Mouse (Mus musculus) induced T-regulatory cell, adult 2 months (primary cell): ENCODE measurements around the gene Agbl4.

Source experiments
- DNase-seq: peaks from one replicate; pipeline ENCODE4 v3.0.0-alpha.2; 2012; ENCODE audit warnings: low read depth

The Agbl4 gene

GRCm38 (mm10) chr4:111400676-111401075, 1003.2 kb downstream of the Agbl4 start:
- no peak for DNase-seq

DNA sequence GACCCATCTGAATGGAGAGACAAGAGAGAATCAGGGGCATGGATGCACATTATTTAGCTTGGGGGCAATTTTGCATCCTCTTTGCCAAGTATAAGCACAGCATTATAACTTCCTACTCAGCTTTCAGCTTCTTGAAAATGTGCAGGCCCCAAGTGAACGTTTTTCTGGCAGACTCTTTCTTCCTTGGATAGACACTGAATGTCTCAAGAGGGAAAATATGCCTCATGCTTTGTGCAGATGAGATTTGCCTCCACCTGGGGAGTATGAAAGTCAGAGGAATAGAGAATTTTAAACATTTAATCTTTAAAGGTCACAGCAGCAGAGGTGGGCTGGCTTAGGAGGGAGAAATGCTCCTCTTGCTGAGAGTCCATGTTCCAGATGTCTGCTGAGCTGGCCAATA, 1005.8 kb downstream of the Agbl4 start:
- DNase-seq = no peak

- no peak for DNase-seq
These were observed 1013.3 kb downstream of the Agbl4 start for GRCm38 (mm10) chr4:111410731-111411130.

- DNase-seq = no peak
These were observed 1016.9 kb downstream of the Agbl4 start for GRCm38 (mm10) chr4:111414399-111414798.

DNA sequence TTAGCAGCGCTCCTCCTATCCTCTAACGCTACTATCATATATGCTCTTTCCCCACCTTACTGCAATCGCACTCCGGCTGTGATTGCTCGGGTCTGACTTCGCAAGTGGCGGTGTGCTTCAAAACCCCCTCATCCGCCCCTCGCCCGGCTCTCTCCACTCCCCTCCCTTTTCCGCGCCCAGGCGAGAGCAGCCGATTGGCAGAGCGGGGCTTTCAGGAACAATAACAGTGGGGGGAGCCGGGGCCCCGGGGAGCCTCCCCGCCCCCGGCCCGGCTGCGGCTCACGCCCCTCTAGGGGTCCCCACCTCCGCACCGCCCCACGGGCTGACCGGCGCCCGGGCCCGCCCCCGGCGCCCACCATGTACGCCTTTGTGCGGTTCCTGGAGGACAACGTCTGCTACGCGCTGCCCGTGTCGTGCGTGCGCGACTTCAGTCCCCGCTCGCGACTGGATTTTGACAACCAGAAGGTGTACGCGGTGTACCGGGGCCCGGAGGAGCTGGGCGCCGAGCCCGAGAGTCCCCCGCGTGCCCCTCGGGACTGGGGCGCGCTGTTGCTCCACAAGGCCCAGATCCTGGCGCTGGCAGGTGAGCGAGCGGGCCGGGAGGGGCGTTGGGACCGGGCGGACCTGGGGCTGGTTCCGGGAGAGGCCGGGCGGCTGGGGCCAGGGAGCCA, 1017.5 kb downstream of the Agbl4 start, which contains the start of gene Bend5:
TSS of gene Bend5 (plus strand) at position 189 of the 671 bp plus-strand sequence.
- DNase-seq = peak; percentile 52

DNA sequence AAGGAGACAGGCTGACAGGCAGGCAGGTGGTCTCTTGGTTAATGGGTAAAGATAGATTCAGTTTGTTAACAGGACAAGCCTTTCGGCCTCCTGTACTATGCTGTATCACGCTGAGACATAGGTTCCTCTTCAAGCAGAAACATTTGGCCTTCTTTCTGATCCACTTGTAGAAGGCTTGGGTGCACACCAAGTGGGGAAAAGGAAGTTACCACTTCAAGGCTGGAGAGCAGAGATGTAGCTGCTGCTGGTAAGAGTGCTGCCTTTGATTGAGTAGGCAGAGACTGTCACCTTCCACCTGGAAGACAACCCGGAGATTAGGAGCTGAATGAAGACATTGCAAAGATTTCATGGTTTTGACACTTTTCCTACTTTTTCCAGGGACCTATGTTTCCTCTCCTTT, 1018.7 kb downstream of the Agbl4 start:
- no peak for DNase-seq

DNA sequence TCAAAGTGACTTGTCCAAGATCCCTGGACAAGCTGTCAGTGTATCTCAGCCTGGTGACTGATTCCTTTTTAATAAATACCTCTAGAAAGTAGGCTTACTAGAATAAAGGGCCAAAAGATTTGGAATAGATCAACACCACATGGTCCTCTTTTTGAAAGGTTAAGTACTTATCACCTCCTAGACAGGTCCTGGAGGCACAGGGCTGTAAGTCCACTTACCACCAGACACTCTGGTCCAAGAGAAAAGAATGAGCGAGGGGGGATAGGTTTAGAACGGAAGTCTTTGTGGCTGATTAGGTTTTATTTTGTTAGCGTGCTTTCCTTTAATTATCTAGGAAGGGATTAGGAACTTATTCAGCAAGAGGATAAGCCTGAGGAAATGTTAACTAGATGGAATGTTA, 1019.1 kb downstream of the Agbl4 start:
- DNase-seq = no peak

DNA sequence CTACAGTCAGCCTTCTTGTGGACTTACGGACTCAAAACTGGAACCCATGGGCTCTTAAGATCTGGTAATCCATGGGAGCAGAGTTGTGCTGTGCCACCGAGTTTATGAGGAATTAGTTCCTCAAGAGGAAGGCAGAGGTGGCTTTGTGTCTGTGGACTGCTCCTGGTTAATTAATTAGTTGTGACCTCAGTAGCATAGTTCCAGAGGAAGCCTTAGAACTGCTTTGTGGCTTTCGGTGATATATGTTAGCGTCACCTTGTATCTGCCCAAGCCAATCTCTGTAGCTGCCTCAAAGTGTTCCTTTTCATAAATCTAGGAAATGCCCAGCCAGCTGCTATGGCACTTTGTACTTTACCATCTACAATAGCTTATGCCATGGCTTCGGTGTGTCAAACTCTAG, 1020.3 kb downstream of the Agbl4 start:
- DNase-seq = no peak

DNA sequence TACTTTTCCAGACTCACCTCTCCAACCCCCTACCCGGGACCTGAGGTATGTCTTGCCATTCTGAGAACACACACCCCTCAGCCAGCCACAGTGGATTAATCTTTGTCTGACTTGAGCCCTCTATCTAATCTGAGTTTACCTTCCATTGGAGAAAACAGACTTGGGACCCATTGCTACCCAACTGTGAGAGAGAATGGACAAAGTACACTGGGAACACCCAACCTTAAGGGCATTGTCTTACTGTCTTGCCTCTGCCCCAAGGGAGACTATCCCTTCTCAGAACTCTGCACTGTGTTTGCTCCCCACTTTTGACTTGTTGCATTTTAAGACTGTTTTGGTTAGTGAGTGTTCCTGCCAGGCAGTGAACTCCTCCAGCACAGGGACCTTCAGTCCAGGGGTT, 1022.0 kb downstream of the Agbl4 start:
- no peak for DNase-seq

DNA sequence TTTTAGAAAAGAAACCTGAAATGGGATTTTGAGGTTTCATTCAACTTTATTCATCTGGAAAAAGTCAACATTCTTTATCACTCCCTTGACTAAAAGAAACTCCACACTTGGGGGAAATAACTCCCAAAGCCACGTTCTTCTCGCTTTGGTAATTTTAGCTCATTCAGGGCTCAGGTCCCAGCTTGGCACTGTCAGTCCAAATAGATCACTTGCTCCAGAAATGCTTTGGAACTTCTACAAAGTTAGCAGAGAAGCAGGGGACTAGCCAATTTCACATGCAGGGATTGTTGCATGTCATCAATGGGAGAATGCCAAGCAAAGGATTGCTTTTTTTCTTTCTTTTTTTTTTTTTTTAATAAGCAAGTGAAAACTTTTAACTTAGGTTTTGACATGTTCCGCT, 1022.6 kb downstream of the Agbl4 start:
- DNase-seq = no peak

DNA sequence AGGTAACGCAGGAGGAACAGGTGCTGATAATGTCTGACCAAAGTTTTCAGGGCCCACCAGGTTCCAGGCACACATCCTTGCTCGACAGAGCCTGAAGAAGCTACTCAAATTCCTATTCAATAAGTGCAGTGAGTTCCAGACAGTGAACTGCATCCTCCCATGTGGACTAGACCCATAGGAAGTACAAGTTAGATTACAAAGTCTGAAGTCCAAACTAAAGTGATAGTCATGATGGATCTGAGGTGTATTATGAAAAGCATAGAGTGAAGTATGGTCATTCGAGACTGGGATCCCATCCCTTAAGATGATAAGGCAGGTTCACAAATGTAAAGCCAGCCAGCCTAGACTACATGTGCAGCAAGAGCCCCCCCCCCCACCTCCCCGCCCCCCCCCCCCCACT, 1023.5 kb downstream of the Agbl4 start:
- no peak for DNase-seq

DNA sequence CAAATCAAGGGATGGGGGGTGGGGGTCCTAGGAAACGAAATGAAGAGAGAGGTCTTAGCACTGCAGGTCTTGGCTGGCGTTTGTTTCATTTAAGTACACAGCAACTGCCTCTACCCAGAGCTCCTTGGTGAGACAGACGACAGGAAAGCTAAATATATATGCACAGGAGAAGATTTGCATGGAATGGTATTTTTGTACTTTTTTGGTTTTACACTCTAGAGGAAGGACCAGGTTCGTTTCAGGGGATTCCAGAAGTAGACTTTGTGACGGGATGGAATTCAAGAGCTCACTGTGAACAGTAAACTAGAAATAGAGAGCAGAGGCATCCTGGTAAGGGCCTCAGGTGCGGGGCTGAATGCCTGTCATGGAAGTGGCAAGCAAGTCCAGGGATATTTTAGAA, 1024.3 kb downstream of the Agbl4 start:
- DNase-seq = no peak

- no peak for DNase-seq
These were observed 1027.0 kb downstream of the Agbl4 start for GRCm38 (mm10) chr4:111424371-111424950.

- no peak for DNase-seq
These were observed 1027.7 kb downstream of the Agbl4 start for GRCm38 (mm10) chr4:111425170-111425569.

- DNase-seq = no peak
These were observed 1033.7 kb downstream of the Agbl4 start for GRCm38 (mm10) chr4:111431186-111431585.

- no peak for DNase-seq
These were observed 1034.6 kb downstream of the Agbl4 start for GRCm38 (mm10) chr4:111432013-111432412.

DNA sequence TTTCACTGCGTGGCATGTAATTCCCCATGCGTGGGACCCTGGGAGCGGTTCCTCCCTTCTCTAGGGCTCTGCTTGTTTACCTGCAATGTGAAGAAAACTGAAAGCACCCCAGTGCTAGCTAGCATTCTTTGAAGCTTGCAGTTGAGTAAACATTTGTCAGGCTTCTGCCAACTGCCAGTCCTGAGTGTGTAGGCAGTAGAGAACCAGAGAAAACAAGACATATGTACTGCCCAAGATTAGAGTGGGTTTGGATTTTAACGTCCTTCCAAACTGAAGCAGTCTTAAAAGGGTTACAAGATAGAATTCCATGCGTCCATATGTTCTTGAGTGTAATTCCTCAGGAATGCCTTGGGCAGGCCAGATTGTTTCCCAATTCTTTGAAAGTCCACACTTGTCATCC, 1035.0 kb downstream of the Agbl4 start:
- DNase-seq = no peak

DNA sequence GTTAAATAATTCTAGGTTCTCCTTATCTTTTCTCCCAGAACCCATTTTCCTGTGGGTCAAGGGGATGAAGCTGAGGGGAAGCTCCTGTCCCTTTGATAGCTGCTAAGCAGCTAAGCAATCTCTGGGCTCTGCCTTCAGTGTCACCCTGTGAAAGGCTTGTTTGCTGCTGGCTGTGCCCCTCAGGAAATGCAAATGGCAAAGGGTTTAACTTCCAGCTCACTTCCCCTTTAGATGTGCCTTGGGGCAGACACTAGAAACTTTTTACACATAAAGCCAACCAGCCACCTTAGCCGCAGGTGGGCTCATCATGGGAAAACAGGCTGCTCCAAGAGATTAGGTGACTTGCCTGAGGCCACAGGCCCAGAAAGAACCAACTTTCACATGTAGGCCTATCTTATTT, 1044.2 kb downstream of the Agbl4 start:
- no peak for DNase-seq

GRCm38 (mm10) chr4:111442435-111443238, 1045.2 kb downstream of the Agbl4 start:
- DNase-seq = no peak

GRCm38 (mm10) chr4:111443906-111444615, 1046.6 kb downstream of the Agbl4 start:
- no peak for DNase-seq

- no peak for DNase-seq
These were observed 1047.2 kb downstream of the Agbl4 start for GRCm38 (mm10) chr4:111444616-111445160.

DNA sequence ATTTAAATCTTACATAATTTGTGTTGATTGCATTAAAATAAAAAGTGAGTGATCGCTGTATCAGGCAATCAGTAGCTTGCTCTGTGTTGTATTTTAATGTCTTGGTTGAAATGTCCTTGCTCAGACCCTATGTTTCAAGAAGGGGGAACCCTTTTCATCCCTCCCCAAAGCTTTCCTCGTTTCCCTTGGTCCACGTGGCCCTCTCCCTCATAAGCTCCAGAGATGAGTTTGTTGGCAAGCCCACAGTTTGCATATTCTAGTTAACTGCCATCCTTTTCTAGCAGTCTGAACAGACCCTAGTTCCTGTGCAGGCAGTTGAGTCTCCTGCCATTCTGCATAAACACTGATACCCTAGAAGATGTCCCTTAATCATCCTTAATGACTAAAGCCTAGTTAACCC, 1050.5 kb downstream of the Agbl4 start:
- DNase-seq = no peak
